Mouse (Mus musculus) lung, embryonic 16.5 days (tissue): ENCODE measurements around the gene Mto1. TPM values are rescaled to one million over a fixed set of nuclear protein-coding genes. Genes with fewer than 3 reads are reported as not detected.

ENCODE experiments used
- ATAC-seq: fragments of 200-750 bp; cut with Nextera tagmentation; 2 replicates; pipeline ENCODE4 v1.8.0; 2017; ENCODE audit warnings: low read depth, mild to moderate bottlenecking, moderate library complexity
- H3K27ac ChIP-seq: fragments of 300-500 bp; sonication (generic); 2 replicates; pipeline ENCODE4 v1.5.1; 2014; ENCODE audit warnings: mild to moderate bottlenecking, control low read depth, low read length
- H3K27me3 ChIP-seq: fragments of 300-500 bp; sonication (generic); 2 replicates; pipeline ENCODE4 v1.6.1; 2014; ENCODE audit warnings: low read depth, low read length, mixed read lengths; ENCODE audit not compliant: control insufficient read depth, insufficient read depth
- H3K36me3 ChIP-seq: fragments of 300-500 bp; sonication (generic); 2 replicates; pipeline ENCODE4 v1.6.1; 2014; ENCODE audit warnings: low read length; ENCODE audit not compliant: control insufficient read depth, insufficient read depth
- H3K4me1 ChIP-seq: fragments of 300-500 bp; sonication (generic); replicated peaks from 2 replicates; pipeline ENCODE4 v1.6.1; 2014; ENCODE audit warnings: low read length, mixed read lengths; ENCODE audit not compliant: control insufficient read depth, insufficient read depth
- H3K4me2 ChIP-seq: fragments of 300-500 bp; sonication (generic); 2 replicates; pipeline ENCODE4 v1.6.1; 2014; ENCODE audit warnings: low read depth, low read length, control low read depth
- H3K4me3 ChIP-seq: fragments of 300-500 bp; sonication (generic); 2 replicates; pipeline ENCODE4 v1.5.1; 2014; ENCODE audit warnings: mild to moderate bottlenecking, low read length, control low read depth
- H3K9ac ChIP-seq: fragments of 300-500 bp; sonication (generic); 2 replicates; pipeline ENCODE4 v1.6.1; 2014; ENCODE audit warnings: low read length, control low read depth
- H3K9me3 ChIP-seq: fragments of 300-500 bp; sonication (generic); 2 replicates; pipeline ENCODE4 v1.6.1; 2016; ENCODE audit warnings: low read length; ENCODE audit not compliant: control insufficient read depth
- WGBS: fragments of 180-500 bp; shearing (Covaris S2); extraction: QIAGEN DNeasy Blood & Tissue Kit; methylation state at CpG from one replicate; pipeline ENCODE4 v1.1.7; 2014; 5-methylcytosine and 5-hydroxymethylcytosine counted together
- polyA plus RNA-seq: library from polyadenylated mRNA; unstranded; fragments of >200 nt; fragmentation: Nextera tagmentation; extraction: Ambion mirVana; gene quantifications from 2 replicates; pipeline ENCODE4 v1.2.1, GENCODE M21; 2015

The Mto1 gene
- polyA plus RNA-seq, 1 experiment from 2014 or later = 22.8 TPM

GRCm38 (mm10) chr9:78493171-78493570 is 45.2 kb downstream of the Mto1 start:
- 78% methylated on average over 7 of the region's 7 CpGs for WGBS

DNA sequence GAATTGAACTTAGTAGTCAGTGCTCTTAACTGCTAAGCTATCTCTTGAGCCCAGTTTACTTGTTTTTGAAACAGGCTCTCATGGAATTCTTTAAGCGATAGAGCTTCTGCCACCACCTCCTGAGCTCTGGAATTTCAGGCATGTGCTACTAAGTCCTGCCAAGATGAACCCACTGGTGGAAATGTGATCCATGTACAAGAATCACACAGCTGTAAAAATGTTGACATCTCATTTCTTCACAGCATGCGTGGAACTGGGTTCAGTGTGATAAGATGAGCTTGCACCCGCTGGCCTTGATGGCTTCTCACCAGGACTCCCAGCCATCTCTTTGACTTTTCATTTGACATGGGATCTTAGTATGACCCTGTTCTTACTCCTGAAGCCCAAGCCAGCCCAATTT is 52.4 kb downstream of the Mto1 start:
- Histone ChIP-seq H3K36me3 (no peaks in the 10 kb centered on the region), H3K27me3 (no peaks in the 10 kb centered on the region), H3K27ac (no peak overlapping the region), H3K9me3 (no peaks in the 10 kb centered on the region), H3K4me1 (0 out of 2 replicates have a peak, but pooled peaks cover 5% of the 10 kb centered on the region), H3K4me2 (no peak overlapping the region), H3K9ac (no peak overlapping the region), H3K4me3 (no peak overlapping the region)
- 36% methylated on average over 3 of the region's 3 CpGs for WGBS
- ATAC-seq = no peak

More at GRCm38 (mm10) chr9:78493171-78493570, 45.2 kb downstream of the Mto1 start:
- Histone ChIP-seq H3K4me2 (no peak overlapping the region), H3K36me3 (no peaks in the 10 kb centered on the region), H3K27ac (no peak overlapping the region), H3K4me1 (peaks cover 3% of the 10 kb centered on the region; the same call in 1 of the 2 replicates), H3K9ac (no peak overlapping the region), H3K9me3 (no peaks in the 10 kb centered on the region), H3K27me3 (no peaks in the 10 kb centered on the region), H3K4me3 (no peak overlapping the region)
- no peak for ATAC-seq

DNA sequence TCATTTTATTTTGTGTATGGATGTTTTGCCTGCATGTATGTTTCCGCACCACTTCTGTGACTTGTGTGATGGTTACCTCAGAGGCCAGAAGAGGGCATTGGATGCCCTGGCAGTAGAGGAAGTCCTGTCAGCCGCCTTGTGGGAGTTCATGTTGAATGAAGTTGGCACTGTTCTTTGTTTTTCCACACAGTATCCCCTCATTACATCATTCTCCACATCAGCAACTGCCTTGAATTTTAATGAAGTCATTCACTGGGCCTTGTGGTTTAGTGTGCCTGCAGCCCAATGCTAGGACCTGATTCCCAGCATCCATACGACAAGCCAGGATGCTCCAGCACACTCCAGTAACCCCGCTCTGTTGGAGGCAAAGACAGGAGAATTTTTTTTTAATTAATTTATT is 53.3 kb downstream of the Mto1 start:
- no peak overlapping the region for H3K4me3 ChIP-seq
- no peaks in the 10 kb centered on the region for H3K36me3 ChIP-seq
- WGBS = 86% methylated on average over 4 of the region's 4 CpGs
- no peak overlapping the region for H3K9ac ChIP-seq
- H3K27ac ChIP-seq = no peak overlapping the region
- no peak overlapping the region for H3K4me2 ChIP-seq
- no peaks in the 10 kb centered on the region for H3K27me3 ChIP-seq
- 0 out of 2 replicates have a peak, but pooled peaks cover 5% of the 10 kb centered on the region for H3K4me1 ChIP-seq
- H3K9me3 ChIP-seq = no peaks in the 10 kb centered on the region
- no peak for ATAC-seq

- no peak overlapping the region for H3K4me3 ChIP-seq
- H3K4me2 ChIP-seq = no peak overlapping the region
- no peak overlapping the region for H3K27ac ChIP-seq
- 14% methylated on average over 6 of the region's 6 CpGs for WGBS
- ATAC-seq = no peak
- no peaks in the 10 kb centered on the region for H3K9me3 ChIP-seq
- H3K4me1 ChIP-seq = 0 out of 2 replicates have a peak, but pooled peaks cover 5% of the 10 kb centered on the region
- no peaks in the 10 kb centered on the region for H3K36me3 ChIP-seq
- no peaks in the 10 kb centered on the region for H3K27me3 ChIP-seq
- no peak overlapping the region for H3K9ac ChIP-seq
Observed at GRCm38 (mm10) chr9:78503223-78504079, 55.4 kb downstream of the Mto1 start.

- no peak for ATAC-seq
- H3K36me3 ChIP-seq = no peaks in the 10 kb centered on the region
- H3K27ac ChIP-seq = no peak overlapping the region
- 75% methylated on average over 4 of the region's 4 CpGs for WGBS
- H3K4me1 ChIP-seq = 0 out of 2 replicates have a peak, but pooled peaks cover 5% of the 10 kb centered on the region
- H3K9ac ChIP-seq = no peak overlapping the region
- H3K4me2 ChIP-seq = no peak overlapping the region
- H3K27me3 ChIP-seq = no peaks in the 10 kb centered on the region
- no peaks in the 10 kb centered on the region for H3K9me3 ChIP-seq
- H3K4me3 ChIP-seq = no peak overlapping the region
Observed at GRCm38 (mm10) chr9:78504133-78504532, 56.1 kb downstream of the Mto1 start.

- Histone ChIP-seq H3K9ac (no peak overlapping the region), H3K4me2 (no peak overlapping the region), H3K36me3 (no peaks in the 10 kb centered on the region), H3K9me3 (no peaks in the 10 kb centered on the region), H3K4me1 (0 out of 2 replicates have a peak, but pooled peaks cover 5% of the 10 kb centered on the region), H3K27me3 (no peaks in the 10 kb centered on the region), H3K4me3 (no peak overlapping the region), H3K27ac (no peak overlapping the region)
- ATAC-seq = no peak
- 63% methylated on average over 3 of the region's 3 CpGs for WGBS
Observed at GRCm38 (mm10) chr9:78504679-78505078, 56.7 kb downstream of the Mto1 start.

DNA sequence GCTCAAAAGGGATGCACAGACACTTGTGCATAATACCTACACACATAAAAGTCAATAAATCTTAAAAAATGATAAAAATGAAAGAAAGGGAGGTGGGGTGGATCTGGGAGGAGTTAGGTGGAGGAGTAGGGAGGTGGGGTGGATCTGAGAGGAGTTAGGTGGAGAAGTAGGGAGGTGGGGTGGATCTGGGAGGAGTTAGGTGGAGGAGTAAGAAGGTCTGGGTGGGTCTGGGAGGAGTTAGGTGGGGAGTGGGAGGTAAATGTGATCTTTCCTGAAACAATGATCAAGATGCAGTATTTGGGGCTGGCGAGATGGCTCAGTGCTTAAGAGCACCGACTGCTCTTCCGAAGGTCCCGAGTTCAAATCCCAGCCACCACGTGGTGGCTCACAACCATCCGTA is 57.2 kb downstream of the Mto1 start:
- Histone ChIP-seq H3K4me3 (no peak overlapping the region), H3K4me1 (0 out of 2 replicates have a peak, but pooled peaks cover 3% of the 10 kb centered on the region), H3K4me2 (no peak overlapping the region), H3K36me3 (no peaks in the 10 kb centered on the region), H3K9ac (no peak overlapping the region), H3K27ac (no peak overlapping the region), H3K9me3 (no peaks in the 10 kb centered on the region), H3K27me3 (no peaks in the 10 kb centered on the region)
- 89% methylated on average over 6 of the region's 6 CpGs for WGBS
- ATAC-seq = no peak

DNA sequence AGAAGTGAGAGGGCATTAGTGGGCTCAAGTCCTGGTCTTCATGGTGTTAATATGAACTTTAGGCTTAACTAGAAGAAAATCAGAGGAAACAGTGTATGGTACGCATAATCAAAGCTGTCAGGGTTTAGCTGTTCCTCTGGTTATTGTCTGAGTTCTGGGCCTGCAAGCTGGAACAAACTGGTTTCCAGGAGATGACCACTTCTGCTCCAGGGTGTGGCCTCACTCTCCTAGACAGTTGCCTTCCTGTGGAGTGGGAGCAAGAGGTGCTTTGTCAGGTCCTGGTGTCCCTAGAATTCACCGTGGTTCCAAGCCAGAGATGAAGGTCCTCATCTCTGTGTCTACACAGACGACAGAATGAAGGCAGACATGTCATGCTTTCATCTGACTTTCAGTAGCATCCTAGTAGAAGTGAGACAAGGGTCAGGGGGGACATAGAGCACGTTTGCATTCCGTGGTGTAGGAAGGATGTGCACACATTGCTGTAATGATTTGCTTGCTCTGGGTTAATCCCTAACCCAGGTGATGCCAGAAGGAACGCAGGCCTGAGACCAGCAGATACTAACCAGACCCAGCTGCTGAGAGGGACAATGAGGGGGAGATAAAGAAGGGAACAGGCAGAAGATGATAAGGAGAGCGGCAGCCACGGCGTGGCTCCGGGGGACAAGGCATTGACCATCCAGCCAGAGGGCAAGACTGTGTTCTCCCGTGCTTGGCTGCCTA is 58.2 kb downstream of the Mto1 start:
- Histone ChIP-seq H3K27me3 (no peaks in the 10 kb centered on the region), H3K4me3 (no peak overlapping the region), H3K9ac (no peak overlapping the region), H3K27ac (no peak overlapping the region), H3K9me3 (no peaks in the 10 kb centered on the region), H3K36me3 (no peaks in the 10 kb centered on the region), H3K4me2 (no peak overlapping the region), H3K4me1 (no peaks in the 10 kb centered on the region)
- no peak for ATAC-seq
- WGBS = 34% methylated on average over 11 of the region's 11 CpGs

DNA sequence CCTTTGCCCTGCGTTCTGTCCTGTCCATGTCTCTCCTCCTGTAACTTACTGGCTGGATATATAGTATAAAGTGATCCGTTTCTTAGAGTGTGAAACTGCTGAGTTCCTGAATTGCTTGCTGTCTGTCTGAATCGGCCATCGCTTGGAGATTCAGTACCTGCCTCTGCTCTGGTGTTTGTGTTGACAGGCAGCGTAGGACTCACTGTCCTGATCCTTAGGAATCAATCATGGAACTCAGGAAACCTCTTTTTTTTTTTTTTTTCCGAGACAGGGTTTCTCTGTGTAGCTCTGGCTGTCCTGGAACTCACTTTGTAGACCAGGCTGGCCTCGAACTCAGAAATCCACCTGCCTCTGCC is 58.7 kb downstream of the Mto1 start:
- no peaks in the 10 kb centered on the region for H3K36me3 ChIP-seq
- H3K4me3 ChIP-seq = no peak overlapping the region
- H3K9ac ChIP-seq = no peak overlapping the region
- 72% methylated on average over 7 of the region's 7 CpGs for WGBS
- H3K4me1 ChIP-seq = no peaks in the 10 kb centered on the region
- H3K27ac ChIP-seq = no peak overlapping the region
- no peaks in the 10 kb centered on the region for H3K9me3 ChIP-seq
- H3K4me2 ChIP-seq = no peak overlapping the region
- ATAC-seq = no peak
- H3K27me3 ChIP-seq = no peaks in the 10 kb centered on the region
